Mouse (Mus musculus): ENCODE data around the gene Mul1. TPM values are rescaled to one million over a fixed set of nuclear protein-coding genes. Genes with fewer than 3 reads are reported as not detected.

The Mul1 gene
- 5.8 and 7.8 TPM in 2 replicates for polyA plus RNA-seq (2011; ENCODE audit: insufficient read depth, insufficient read length, low replicate concordance, missing spikeins)

GRCm38 (mm10) chr4:138434347-138435316, at the start of gene Mul1:
TSS of gene Mul1 (plus strand) at chr4:138434671.
- TF ChIP-seq POLR2A (IDR thresholded peaks at IDR 0.05; ENCODE audit: borderline replicate concordance, control insufficient read depth, low read depth, low read length) (peak; percentile 78; the same call in 1 of the 2 replicates), CTCF (IDR thresholded peaks at IDR 0.05; ENCODE audit: control insufficient read depth, insufficient read depth, low read length) (no peak)
- no peaks in the 10 kb centered on the region; the same call in 1 of the 2 replicates for H3K4me1 ChIP-seq (ENCODE audit: control insufficient read depth, insufficient read depth, low read length)
- peak within 1 kb of the TSS; percentile 37 for H3K27ac ChIP-seq (ENCODE audit: control insufficient read depth, insufficient read depth, low read depth, low read length, poor library complexity)
- under 1% methylated on average over 64 of the region's 64 CpGs for WGBS
- H3K4me3 ChIP-seq (replicated peaks; ENCODE audit: control insufficient read depth, low read depth, low read length) = peak within 1 kb of the TSS; percentile 93

DNA sequence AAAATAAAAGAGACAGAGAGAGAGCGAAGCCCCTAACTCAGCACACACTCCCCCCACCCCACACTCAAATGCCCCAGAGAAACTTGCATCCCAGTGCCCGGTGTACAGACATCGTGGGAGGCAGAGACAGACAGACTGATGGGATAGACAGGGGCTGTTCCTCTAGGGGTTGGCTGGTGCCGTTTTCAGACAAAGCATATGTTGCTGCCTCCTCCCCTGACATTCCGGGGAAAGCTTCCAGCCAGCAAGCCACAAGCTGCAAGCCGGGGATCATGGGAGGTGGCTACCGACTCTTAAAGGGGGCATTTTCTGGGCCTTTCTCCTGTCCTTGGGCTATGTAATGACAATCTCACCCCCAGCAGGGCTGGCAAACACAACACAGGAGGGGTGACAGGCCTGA, 40.8 kb upstream of the Mul1 start:
- no peak for TF ChIP-seq CTCF (IDR thresholded peaks at IDR 0.05; ENCODE audit: control insufficient read depth, insufficient read depth, low read length)
- TF ChIP-seq POLR2A (IDR thresholded peaks at IDR 0.05; ENCODE audit: borderline replicate concordance, control insufficient read depth, low read depth, low read length) = no peak
- WGBS = 70% methylated on average over 7 of the region's 7 CpGs

DNA sequence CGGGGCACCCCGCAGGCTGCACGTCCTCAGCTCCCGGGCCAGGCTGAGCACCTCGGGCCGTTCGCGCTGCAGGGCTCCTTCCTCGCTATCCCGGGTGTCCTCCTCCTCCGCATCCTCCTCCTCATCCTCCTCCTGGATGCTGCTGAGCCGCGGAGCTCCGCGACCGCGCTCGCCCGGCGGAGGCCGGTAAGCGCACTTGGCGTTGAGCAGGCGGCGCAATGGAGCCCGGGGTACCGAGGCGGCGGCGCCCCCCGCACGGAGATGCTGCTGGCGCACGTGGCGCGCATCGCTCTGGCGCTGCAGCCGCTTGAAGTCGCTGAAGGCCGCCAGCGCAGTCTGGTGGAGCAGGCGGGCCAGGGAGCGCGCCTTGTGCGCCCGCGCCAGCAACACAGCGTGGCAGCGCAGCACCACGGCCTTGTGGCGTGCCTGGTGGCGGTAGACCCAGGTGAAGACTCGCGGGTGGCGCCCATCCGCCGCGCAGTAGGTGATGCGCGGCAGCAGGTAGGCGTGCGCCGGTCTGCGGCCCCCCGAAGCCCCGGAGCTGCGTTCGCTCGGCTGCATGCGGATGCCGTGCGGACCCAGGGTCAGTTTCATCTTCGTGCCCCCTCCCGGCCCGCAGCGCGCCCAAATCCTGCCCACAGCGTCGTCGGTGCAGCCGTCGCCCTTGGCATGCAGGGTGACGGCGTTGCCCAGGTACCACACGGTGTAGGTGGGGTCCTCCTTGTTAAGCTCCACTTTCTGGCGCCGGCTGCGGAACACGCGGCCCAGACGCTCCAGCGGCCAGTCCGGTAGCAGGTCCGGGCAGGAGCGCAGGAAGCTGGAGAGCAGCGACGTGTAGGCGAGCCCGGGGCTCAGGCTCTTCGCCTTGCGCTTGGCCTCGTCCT, 39.1 kb upstream of the Mul1 start:
- TF ChIP-seq CTCF (IDR thresholded peaks at IDR 0.05; ENCODE audit: control insufficient read depth, insufficient read depth, low read length) = no peak
- no peak for TF ChIP-seq POLR2A (IDR thresholded peaks at IDR 0.05; ENCODE audit: borderline replicate concordance, control insufficient read depth, low read depth, low read length)
- H3K4me1 ChIP-seq (ENCODE audit: control insufficient read depth, insufficient read depth, low read length) = no peaks in the 10 kb centered on the region
- no peak overlapping the region for H3K4me3 ChIP-seq (replicated peaks; ENCODE audit: control insufficient read depth, low read depth, low read length)
- H3K27ac ChIP-seq (ENCODE audit: control insufficient read depth, insufficient read depth, low read depth, low read length, poor library complexity) = no peak overlapping the region; the same call in 1 of the 2 replicates
- WGBS = 2% methylated on average over 103 of the region's 103 CpGs

More for the DNA sequence above, 40.8 kb upstream of the Mul1 start:
- Histone ChIP-seq H3K4me1 (ENCODE audit: control insufficient read depth, insufficient read depth, low read length) (no peaks in the 10 kb centered on the region), H3K4me3 (replicated peaks; ENCODE audit: control insufficient read depth, low read depth, low read length) (no peak overlapping the region), H3K27ac (ENCODE audit: control insufficient read depth, insufficient read depth, low read depth, low read length, poor library complexity) (no peak overlapping the region)

DNA sequence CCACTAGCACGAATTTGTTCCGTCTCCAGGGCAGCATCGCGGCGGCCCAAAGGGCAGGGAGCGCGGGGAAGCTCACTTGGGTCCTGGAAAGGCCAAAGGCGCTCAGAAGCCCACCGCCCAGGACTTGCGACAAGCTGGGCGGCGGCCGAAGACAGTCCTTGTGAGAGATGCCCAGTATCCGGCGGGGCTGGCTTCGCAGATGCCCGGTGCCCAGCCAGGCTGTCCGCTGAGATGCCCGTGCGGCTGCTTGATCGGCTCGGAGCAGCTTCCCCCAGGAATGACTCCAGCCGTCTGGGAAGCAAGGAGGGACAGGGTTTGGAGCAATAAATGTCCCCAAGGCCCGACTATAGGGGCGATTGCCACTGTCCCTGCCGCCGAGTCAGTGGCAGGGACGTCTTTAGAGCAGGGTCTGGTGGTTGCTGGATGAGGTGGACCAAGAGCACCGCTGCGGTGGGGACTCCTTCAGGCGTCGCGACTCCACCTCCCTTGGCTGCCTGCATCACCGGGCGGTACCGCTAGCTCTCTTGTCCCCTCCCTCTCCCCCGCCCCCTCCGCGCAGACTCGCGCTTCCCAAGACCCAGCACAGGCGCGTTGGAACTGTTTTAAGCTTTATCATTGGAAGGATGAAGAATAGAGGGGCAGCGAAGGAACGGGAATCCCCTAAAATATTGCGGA, 38.4 kb upstream of the Mul1 start, which contains the start of gene Fam43b:
Gene Fam43b, minus strand, starts transcription at position 558 of the 675 bp plus-strand sequence.
- no peak for TF ChIP-seq CTCF (IDR thresholded peaks at IDR 0.05; ENCODE audit: control insufficient read depth, insufficient read depth, low read length)
- no peak within 1 kb of the TSS for H3K4me3 ChIP-seq (replicated peaks; ENCODE audit: control insufficient read depth, low read depth, low read length)
- WGBS = 5% methylated on average over 46 of the region's 46 CpGs

GRCm38 (mm10) chr4:138396711-138397110, 37.8 kb upstream of the Mul1 start:
- TF ChIP-seq POLR2A (IDR thresholded peaks at IDR 0.05; ENCODE audit: borderline replicate concordance, control insufficient read depth, low read depth, low read length) = no peak
- H3K4me1 ChIP-seq (ENCODE audit: control insufficient read depth, insufficient read depth, low read length) = no peaks in the 10 kb centered on the region
- H3K4me3 ChIP-seq (replicated peaks; ENCODE audit: control insufficient read depth, low read depth, low read length) = no peak overlapping the region
- 14% methylated on average over 8 of the region's 8 CpGs for WGBS
- no peak overlapping the region for H3K27ac ChIP-seq (ENCODE audit: control insufficient read depth, insufficient read depth, low read depth, low read length, poor library complexity)

More for the DNA sequence above, 38.4 kb upstream of the Mul1 start, which contains the start of gene Fam43b:
- Histone ChIP-seq H3K27ac (ENCODE audit: control insufficient read depth, insufficient read depth, low read depth, low read length, poor library complexity) (no peak within 1 kb of the TSS; the same call in 1 of the 2 replicates), H3K4me1 (ENCODE audit: control insufficient read depth, insufficient read depth, low read length) (no peaks in the 10 kb centered on the region)

DNA sequence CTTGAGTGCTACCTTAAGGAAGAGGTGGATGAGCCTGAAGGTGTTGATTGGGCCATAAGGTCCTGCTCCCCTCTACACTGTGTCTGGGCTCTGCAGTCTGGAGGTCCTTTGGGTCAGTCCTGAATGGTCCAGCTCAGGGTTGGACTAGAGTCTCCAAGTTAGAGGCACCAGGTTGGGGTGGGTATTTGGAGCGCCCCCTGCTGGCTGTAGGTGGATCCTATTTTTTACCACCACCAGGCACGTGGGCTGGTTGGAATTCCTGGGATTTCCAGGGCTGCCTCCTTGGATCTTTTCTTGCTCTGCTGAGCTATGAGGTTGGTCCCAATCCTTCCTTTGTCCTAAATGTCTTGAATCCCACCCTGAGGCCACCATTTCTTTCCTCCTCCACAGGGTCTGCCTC, 29.7 kb upstream of the Mul1 start:
- TF ChIP-seq CTCF (IDR thresholded peaks at IDR 0.05; ENCODE audit: control insufficient read depth, insufficient read depth, low read length) (peak; percentile 71), POLR2A (IDR thresholded peaks at IDR 0.05; ENCODE audit: borderline replicate concordance, control insufficient read depth, low read depth, low read length) (no peak)
- WGBS = 7% methylated on average over 2 of the region's 2 CpGs
- no peaks in the 10 kb centered on the region for H3K4me1 ChIP-seq (ENCODE audit: control insufficient read depth, insufficient read depth, low read length)
- H3K27ac ChIP-seq (ENCODE audit: control insufficient read depth, insufficient read depth, low read depth, low read length, poor library complexity) = no peak overlapping the region
- no peak overlapping the region for H3K4me3 ChIP-seq (replicated peaks; ENCODE audit: control insufficient read depth, low read depth, low read length)

GRCm38 (mm10) chr4:138407479-138408194, 26.8 kb upstream of the Mul1 start:
- H3K27ac ChIP-seq (ENCODE audit: control insufficient read depth, insufficient read depth, low read depth, low read length, poor library complexity) = no peak overlapping the region
- TF ChIP-seq CTCF (IDR thresholded peaks at IDR 0.05; ENCODE audit: control insufficient read depth, insufficient read depth, low read length) (no peak), POLR2A (IDR thresholded peaks at IDR 0.05; ENCODE audit: borderline replicate concordance, control insufficient read depth, low read depth, low read length) (no peak)
- no peaks in the 10 kb centered on the region for H3K4me1 ChIP-seq (ENCODE audit: control insufficient read depth, insufficient read depth, low read length)
- 17% methylated on average over 12 of the region's 13 CpGs for WGBS
- H3K4me3 ChIP-seq (replicated peaks; ENCODE audit: control insufficient read depth, low read depth, low read length) = no peak overlapping the region
